Mouse (Mus musculus) forebrain, embryonic 15.5 days (tissue): ENCODE data around the gene Il1f5. TPM values are rescaled to one million over a fixed set of nuclear protein-coding genes. Genes with fewer than 3 reads are reported as not detected.

Source experiments
- polyA plus RNA-seq: library from polyadenylated mRNA; unstranded; fragments of >200 nt; fragmentation: Nextera tagmentation; extraction: Ambion mirVana; gene quantifications from 2 replicates; pipeline ENCODE4 v1.2.1, GENCODE M21; 2015

Gene Il1f5
- polyA plus RNA-seq, 1 experiment from 2014 or later, result not detected

Other genes starting within 250 kb of the Il1f5 start
- 4.1 and 4.4 TPM in 2 replicates for gene Hnmt, start 227.6 kb upstream of the Il1f5 start, polyA plus RNA-seq
- gene Tbpl2, start 180.4 kb upstream of the Il1f5 start, polyA plus RNA-seq, result not detected in 2 replicates
- not detected in 2 replicates for gene Il1f8, start 123.8 kb upstream of the Il1f5 start, polyA plus RNA-seq
- not detected in 2 replicates for gene Il1f9, start 90.5 kb upstream of the Il1f5 start, polyA plus RNA-seq
- gene Il1f6, start 61.5 kb upstream of the Il1f5 start, polyA plus RNA-seq, result not detected in 2 replicates
- not detected in 2 replicates for gene Il1f10, start 14.2 kb downstream of the Il1f5 start, polyA plus RNA-seq
- gene Il1rn, start 59.9 kb downstream of the Il1f5 start, polyA plus RNA-seq, result 0.15 and 0.17 TPM in 2 replicates
- 0.28 and 0.59 TPM in 2 replicates for gene Psd4, start 90.6 kb downstream of the Il1f5 start, polyA plus RNA-seq
- gene Pax8, start 198.6 kb downstream of the Il1f5 start, polyA plus RNA-seq, result 0.26 and 0.33 TPM in 2 replicates